Mouse (Mus musculus): ENCODE data around the gene Sympk. TPM values are rescaled to one million over a fixed set of nuclear protein-coding genes. Genes with fewer than 3 reads are reported as not detected.
"Not testable (repeated sequence)": the region's sequence is repeated elsewhere in the genome, so short reads cannot be mapped to it uniquely, and the experiment has no call there.

Gene Sympk
- total RNA-seq, 2 experiments from 2014 or later, result 126 to 133 TPM

- intact Hi-C loops (cut with DNase I), result no loop called here
- DNase-seq (ENCODE audit: extremely low spot score in 1 of 2, low spot score in 2 of 2), result no peak
- no peak overlapping the region for H3K4me3 ChIP-seq
- H3K27ac ChIP-seq, result no peak overlapping the region
- no peak for TF ChIP-seq CTCF (IDR thresholded peaks at IDR 0.05)
Observed at GRCm38 (mm10) chr7:19054777-19055076, 30.6 kb downstream of the Sympk start.

GRCm38 (mm10) chr7:19055108-19055507 lies 30.9 kb downstream of the Sympk start:
- no peak for DNase-seq (ENCODE audit: extremely low spot score in 1 of 2, low spot score in 2 of 2)
- TF ChIP-seq CTCF (IDR thresholded peaks at IDR 0.05), result no peak
- Histone ChIP-seq H3K4me3 (no peak overlapping the region), H3K27ac (no peak overlapping the region)
- intact Hi-C loops (cut with DNase I), result no loop called here

- Histone ChIP-seq H3K4me3 (no peak overlapping the region), H3K27ac (no peak overlapping the region)
- intact Hi-C loops (cut with DNase I), result no loop called here
- no peak for TF ChIP-seq CTCF (IDR thresholded peaks at IDR 0.05)
- no peak for DNase-seq (ENCODE audit: extremely low spot score in 1 of 2, low spot score in 2 of 2)
Observed at GRCm38 (mm10) chr7:19057405-19057804, 33.2 kb downstream of the Sympk start.

GRCm38 (mm10) chr7:19065896-19066295 lies 41.7 kb downstream of the Sympk start:
- Histone ChIP-seq H3K27ac (no peak overlapping the region), H3K4me3 (no peak overlapping the region)
- intact Hi-C loops (cut with DNase I), result no loop called here
- DNase-seq (ENCODE audit: extremely low spot score in 1 of 2, low spot score in 2 of 2), result no peak
- no peak for TF ChIP-seq CTCF (IDR thresholded peaks at IDR 0.05)

- intact Hi-C loops (cut with DNase I), result no loop called here
- Histone ChIP-seq H3K27ac (no peak overlapping the region), H3K4me3 (no peak overlapping the region)
- no peak for TF ChIP-seq CTCF (IDR thresholded peaks at IDR 0.05)
- no peak for DNase-seq (ENCODE audit: extremely low spot score in 1 of 2, low spot score in 2 of 2)
Observed at GRCm38 (mm10) chr7:19067063-19067462, 42.9 kb downstream of the Sympk start.

GRCm38 (mm10) chr7:19067935-19068334 lies 43.8 kb downstream of the Sympk start:
- no peak for TF ChIP-seq CTCF (IDR thresholded peaks at IDR 0.05)
- DNase-seq (ENCODE audit: extremely low spot score in 1 of 2, low spot score in 2 of 2), result no peak
- Histone ChIP-seq H3K27ac (no peak overlapping the region), H3K4me3 (no peak overlapping the region)
- intact Hi-C loops (cut with DNase I), result loop anchor here (2.0 kb wide), 1 partner anchor 25 kb away; no protein-coding TSS in a partner anchor

- H3K4me3 ChIP-seq, result no peak overlapping the region
- peak; percentile 82 for TF ChIP-seq CTCF (IDR thresholded peaks at IDR 0.05)
- intact Hi-C loops (cut with DNase I), result loop anchor here (2.0 kb wide), 1 partner anchor 24 kb away; no protein-coding TSS in a partner anchor
- peak in 1 of 2 experiments; percentile 74 for DNase-seq (ENCODE audit: extremely low spot score in 1 of 2, low spot score in 2 of 2)
- no peak overlapping the region for H3K27ac ChIP-seq
Observed at GRCm38 (mm10) chr7:19068707-19069106, 44.5 kb downstream of the Sympk start.

- DNase-seq (ENCODE audit: extremely low spot score in 1 of 2, low spot score in 2 of 2), result no peak
- Histone ChIP-seq H3K4me3 (no peak overlapping the region), H3K27ac (no peak overlapping the region)
- TF ChIP-seq CTCF (IDR thresholded peaks at IDR 0.05), result peak; percentile 40
- intact Hi-C loops (cut with DNase I), result loop anchor here (2.0 kb wide), 1 partner anchor 23 kb away; no protein-coding TSS in a partner anchor
Observed at GRCm38 (mm10) chr7:19069500-19069899, 45.3 kb downstream of the Sympk start.

GRCm38 (mm10) chr7:19071024-19071423 lies 46.8 kb downstream of the Sympk start:
- H3K4me3 ChIP-seq; DNase-seq (ENCODE audit: extremely low spot score in 1 of 2, low spot score in 2 of 2); H3K27ac ChIP-seq; intact Hi-C loops (cut with DNase I): not testable (repeated sequence)
- TF ChIP-seq CTCF (IDR thresholded peaks at IDR 0.05), result peak; percentile 36

GRCm38 (mm10) chr7:19073504-19073903 lies 49.3 kb downstream of the Sympk start:
- no peak for DNase-seq (ENCODE audit: extremely low spot score in 1 of 2, low spot score in 2 of 2)
- intact Hi-C loops (cut with DNase I), result no loop called here

GRCm38 (mm10) chr7:19074494-19074893 lies 50.3 kb downstream of the Sympk start:
- intact Hi-C loops (cut with DNase I), result no loop called here
- H3K4me3 ChIP-seq, result no peak overlapping the region
- no peak overlapping the region for H3K27ac ChIP-seq
- TF ChIP-seq CTCF (IDR thresholded peaks at IDR 0.05), result no peak; the same call in none of the 2 replicates
- no peak for DNase-seq (ENCODE audit: extremely low spot score in 1 of 2, low spot score in 2 of 2)

More at GRCm38 (mm10) chr7:19073504-19073903, 49.3 kb downstream of the Sympk start:
- no peak overlapping the region for H3K4me3 ChIP-seq
- TF ChIP-seq CTCF (IDR thresholded peaks at IDR 0.05), result peak; percentile 42
- no peak overlapping the region for H3K27ac ChIP-seq

GRCm38 (mm10) chr7:19075231-19075630 lies 51.1 kb downstream of the Sympk start:
- H3K4me3 ChIP-seq, result peak overlapping the region; percentile 84
- intact Hi-C loops (cut with DNase I), result no loop called here
- H3K27ac ChIP-seq, result peak overlapping the region; percentile 86
- TF ChIP-seq CTCF (IDR thresholded peaks at IDR 0.05), result no peak
- DNase-seq (ENCODE audit: extremely low spot score in 1 of 2, low spot score in 2 of 2), result no peak

Data from left cerebral cortex, adult 2 months (tissue).